Mouse (Mus musculus) kidney, adult 11 months (tissue): ENCODE measurements around the gene Lyve1.

Source experiments
- DNase-seq: peaks from one replicate; pipeline ENCODE4 v3.0.0; 2022

The Lyve1 gene

GRCm38 (mm10) chr7:110851541-110852203 is 11.4 kb downstream of the Lyve1 start:
- DNase-seq, result no peak

GRCm38 (mm10) chr7:110848371-110848770 is 14.7 kb downstream of the Lyve1 start:
- no peak for DNase-seq

GRCm38 (mm10) chr7:110847321-110847720 is 15.7 kb downstream of the Lyve1 start:
- no peak for DNase-seq

- peak; percentile 88 for DNase-seq
Measured at GRCm38 (mm10) chr7:110843916-110844874, 18.8 kb downstream of the Lyve1 start, which contains the start of gene Rnf141. Gene Rnf141 (minus strand): TSS chr7:110844457.

GRCm38 (mm10) chr7:110840332-110840731 is 22.7 kb downstream of the Lyve1 start:
- no peak for DNase-seq

GRCm38 (mm10) chr7:110834522-110834921 is 28.5 kb downstream of the Lyve1 start:
- DNase-seq, result no peak

- no peak for DNase-seq
Measured at GRCm38 (mm10) chr7:110834018-110834417, 29.0 kb downstream of the Lyve1 start.

- no peak for DNase-seq
Measured at GRCm38 (mm10) chr7:110833024-110833423, 30.0 kb downstream of the Lyve1 start.

- DNase-seq, result no peak
Measured at GRCm38 (mm10) chr7:110823995-110824953, 38.8 kb downstream of the Lyve1 start.

- no peak for DNase-seq
Measured at GRCm38 (mm10) chr7:110823593-110823992, 39.4 kb downstream of the Lyve1 start.

GRCm38 (mm10) chr7:110823076-110823475 is 40.0 kb downstream of the Lyve1 start:
- DNase-seq, result no peak

- DNase-seq, result no peak
Measured at GRCm38 (mm10) chr7:110822055-110822454, 41.0 kb downstream of the Lyve1 start.

- DNase-seq, result no peak
Measured at GRCm38 (mm10) chr7:110821653-110822052, 41.4 kb downstream of the Lyve1 start.

GRCm38 (mm10) chr7:110821068-110821467 is 42.0 kb downstream of the Lyve1 start:
- DNase-seq, result no peak

- no peak for DNase-seq
Measured at GRCm38 (mm10) chr7:110818787-110819350, 44.2 kb downstream of the Lyve1 start.

- DNase-seq, result peak; percentile 42
Measured at GRCm38 (mm10) chr7:110818206-110818605, 44.8 kb downstream of the Lyve1 start.

GRCm38 (mm10) chr7:110816037-110816436 is 47.0 kb downstream of the Lyve1 start:
- no peak for DNase-seq

- DNase-seq, result no peak
Measured at GRCm38 (mm10) chr7:110813983-110814382, 49.1 kb downstream of the Lyve1 start.

GRCm38 (mm10) chr7:110811529-110811928 is 51.5 kb downstream of the Lyve1 start:
- no peak for DNase-seq

GRCm38 (mm10) chr7:110810995-110811394 is 52.0 kb downstream of the Lyve1 start:
- DNase-seq, result no peak

GRCm38 (mm10) chr7:110809585-110810557 is 53.2 kb downstream of the Lyve1 start:
- DNase-seq, result no peak
